Mouse (Mus musculus) effector memory CD4-positive, alpha-beta T cell, adult 5 months (primary cell): ENCODE measurements around the gene Dlx2. TPM values are rescaled to one million over a fixed set of nuclear protein-coding genes. Genes with fewer than 3 reads are reported as not detected.

Experiments used
- polyA plus RNA-seq: library from polyadenylated mRNA; unstranded; fragments of 100-300 nt; shearing (Covaris generic); gene quantifications from one replicate; pipeline ENCODE4 v1.2.1, GENCODE M21; 2017

Dlx2 gene
- polyA plus RNA-seq: not detected

DNA sequence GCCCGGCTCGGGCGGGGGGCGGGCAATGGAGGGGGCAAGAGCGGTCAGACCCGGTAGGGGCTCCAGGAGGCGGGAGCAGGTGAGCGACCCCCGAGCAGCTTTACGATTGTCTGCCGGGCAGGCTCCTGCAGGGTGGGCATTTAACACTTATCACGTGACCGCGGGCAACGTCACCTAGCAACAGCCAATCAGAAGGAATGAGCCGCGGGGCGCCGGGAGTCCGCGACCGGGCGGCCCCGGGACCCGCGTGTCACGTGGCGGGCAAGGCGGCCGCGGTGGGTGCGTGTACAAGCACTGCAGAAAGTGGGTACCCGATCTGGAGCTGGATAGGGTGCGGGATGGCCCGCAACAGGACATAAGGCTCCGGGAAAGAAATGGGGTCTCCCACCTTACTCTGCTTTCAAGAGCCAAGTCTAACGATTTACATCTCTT is at the start of gene Dlx2:
Dlx2 (minus strand) TSS at position 115 of the 432 bp plus-strand sequence.

DNA sequence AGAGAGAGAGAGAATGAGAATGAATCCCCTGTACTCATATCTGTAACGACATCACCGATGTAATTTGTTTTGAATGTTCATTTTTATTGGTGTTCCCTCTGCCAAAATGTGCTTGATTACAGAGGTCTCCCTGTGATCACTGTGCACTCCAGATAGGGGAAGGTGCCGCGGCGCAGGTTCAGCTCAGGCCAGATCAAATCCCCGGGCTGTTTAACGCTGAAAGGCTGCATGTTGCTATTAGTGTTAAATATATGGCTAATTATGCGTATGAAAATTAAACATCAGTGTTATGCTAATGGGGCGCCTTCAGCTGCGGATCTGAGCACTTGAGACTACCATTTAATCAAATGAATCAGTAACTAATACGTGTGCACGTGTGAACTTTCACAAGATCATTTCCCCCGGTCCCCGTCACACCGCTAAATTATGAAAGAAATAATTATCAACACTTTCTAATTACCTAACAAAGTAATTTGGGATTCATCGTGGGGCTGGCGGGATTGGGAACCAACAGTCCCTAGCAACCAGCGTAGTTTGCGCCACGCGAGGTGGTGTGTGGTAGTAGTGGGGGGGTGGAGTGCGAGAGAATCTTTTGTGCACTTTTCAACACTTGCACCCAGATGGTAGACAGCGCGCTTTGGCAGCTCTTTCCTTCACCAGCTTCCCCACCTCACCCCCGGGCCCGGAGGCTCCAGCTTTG is 18.4 kb downstream of the Dlx2 start, which contains the start of gene Dlx1:
Dlx1 (plus strand) TSS at position 100 of the 700 bp plus-strand sequence.

Other genes with a start within 250 kb of the Dlx2 start
- gene Slc25a12, start 179.0 kb downstream of the Dlx2 start, polyA plus RNA-seq: 63.2 TPM
- 57.0 TPM for gene Hat1, start 157.8 kb downstream of the Dlx2 start, polyA plus RNA-seq
- 43.2 TPM for gene Metap1d, start 93.5 kb downstream of the Dlx2 start, polyA plus RNA-seq
- not detected for gene Dlx1, start 18.6 kb downstream of the Dlx2 start, polyA plus RNA-seq
- 55.2 TPM for gene Itga6, start 198.9 kb upstream of the Dlx2 start, polyA plus RNA-seq